Mouse (Mus musculus): ENCODE results near the gene Rps6ka5. TPM values are rescaled to one million over a fixed set of nuclear protein-coding genes. Genes with fewer than 3 reads are reported as not detected.

Rps6ka5 gene
- polyA plus RNA-seq, 2 experiments: 1.2 to 1.4 TPM

DNA sequence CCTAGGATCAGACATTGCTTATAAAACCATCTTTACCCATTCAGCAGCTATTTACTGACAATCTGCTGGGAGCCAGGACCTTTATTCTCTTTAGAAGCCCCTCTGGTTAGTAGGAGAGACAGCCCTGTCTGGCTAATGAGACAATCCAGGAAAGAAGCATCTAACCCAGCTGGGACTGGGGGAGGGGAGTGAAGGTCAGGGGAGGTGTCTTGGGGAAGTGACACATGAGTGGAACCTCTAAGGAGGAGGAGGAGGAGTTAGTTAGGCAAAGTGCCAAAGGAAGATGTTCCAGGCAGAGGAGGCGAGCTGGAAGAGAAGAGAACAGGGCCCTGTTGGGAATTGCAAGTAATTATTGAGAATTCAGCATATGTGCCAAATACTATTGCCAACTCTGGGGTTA lies 26.9 kb upstream of the Rps6ka5 start:
- no peaks in the 10 kb centered on the region for H3K4me1 ChIP-seq (replicated peaks; ENCODE audit: control insufficient read depth in 2 of 2, insufficient read depth in 2 of 2, low read length in 1 of 2)
- DNase-seq (ENCODE audit: low read depth in 3 of 3, low spot score in 3 of 3): no peak
- no peak for ATAC-seq (ENCODE audit: insufficient read depth)
- no peak overlapping the region for H3K27ac ChIP-seq
- H3K27me3 ChIP-seq (ENCODE audit: control insufficient read depth, insufficient read depth, low read length): no peaks in the 10 kb centered on the region
- H3K9me3 ChIP-seq (ENCODE audit: control insufficient read depth, low read length): no peaks in the 10 kb centered on the region
- H3K4me3 ChIP-seq (ENCODE audit: insufficient read depth in 1 of 2, low read depth in 2 of 2, low read length in 2 of 2): no peak overlapping the region
- no peak overlapping the region for H3K9ac ChIP-seq (replicated peaks)
- H3K36me3 ChIP-seq (replicated peaks; ENCODE audit: control insufficient read depth, insufficient read depth, low read depth): no peaks in the 10 kb centered on the region
- 63% methylated on average over 1 of the region's 1 CpGs for WGBS (ENCODE audit: insufficient replicate concordance)
- TF ChIP-seq EP300 (IDR thresholded peaks at IDR 0.05; ENCODE audit: low read depth) (no peak), CTCF (IDR thresholded peaks at IDR 0.05; ENCODE audit: low read depth) (no peak)
- H3K4me2 ChIP-seq (ENCODE audit: low read depth): no peak overlapping the region

DNA sequence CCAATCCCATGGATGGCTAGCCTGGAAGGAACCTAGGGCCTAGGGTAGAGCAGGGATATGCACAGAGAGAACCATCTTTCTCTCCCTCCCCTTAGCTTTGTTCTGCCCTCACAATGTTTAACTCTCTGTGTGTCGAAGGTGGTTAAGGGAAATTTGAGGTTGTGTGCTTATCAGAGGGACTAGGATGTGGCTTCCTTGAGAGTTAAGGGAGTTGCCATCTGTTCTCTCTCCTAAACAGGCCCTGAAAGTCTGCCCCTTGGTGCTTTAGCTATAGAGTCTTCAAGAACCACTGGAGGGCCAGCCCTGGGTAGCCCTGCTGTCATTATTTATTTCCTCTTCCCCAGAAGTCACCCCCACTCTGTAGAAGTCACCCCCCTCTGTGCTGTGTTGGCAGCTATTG lies 26.2 kb upstream of the Rps6ka5 start:
- Histone ChIP-seq H3K4me2 (ENCODE audit: low read depth) (no peak overlapping the region), H3K4me1 (replicated peaks; ENCODE audit: control insufficient read depth in 2 of 2, insufficient read depth in 2 of 2, low read length in 1 of 2) (no peaks in the 10 kb centered on the region), H3K4me3 (ENCODE audit: insufficient read depth in 1 of 2, low read depth in 2 of 2, low read length in 2 of 2) (no peak overlapping the region), H3K27me3 (ENCODE audit: control insufficient read depth, insufficient read depth, low read length) (no peaks in the 10 kb centered on the region), H3K9me3 (ENCODE audit: control insufficient read depth, low read length) (no peaks in the 10 kb centered on the region), H3K27ac (no peak overlapping the region), H3K36me3 (replicated peaks; ENCODE audit: control insufficient read depth, insufficient read depth, low read depth) (no peaks in the 10 kb centered on the region), H3K9ac (replicated peaks) (no peak overlapping the region)
- TF ChIP-seq EP300 (IDR thresholded peaks at IDR 0.05; ENCODE audit: low read depth): no peak
- TF ChIP-seq CTCF (IDR thresholded peaks at IDR 0.05; ENCODE audit: low read depth): no peak
- ATAC-seq (ENCODE audit: insufficient read depth) (no peak), DNase-seq (ENCODE audit: low read depth in 3 of 3, low spot score in 3 of 3) (no peak)
- 0% methylated on average over 1 of the region's 1 CpGs for WGBS (ENCODE audit: insufficient replicate concordance)

DNA sequence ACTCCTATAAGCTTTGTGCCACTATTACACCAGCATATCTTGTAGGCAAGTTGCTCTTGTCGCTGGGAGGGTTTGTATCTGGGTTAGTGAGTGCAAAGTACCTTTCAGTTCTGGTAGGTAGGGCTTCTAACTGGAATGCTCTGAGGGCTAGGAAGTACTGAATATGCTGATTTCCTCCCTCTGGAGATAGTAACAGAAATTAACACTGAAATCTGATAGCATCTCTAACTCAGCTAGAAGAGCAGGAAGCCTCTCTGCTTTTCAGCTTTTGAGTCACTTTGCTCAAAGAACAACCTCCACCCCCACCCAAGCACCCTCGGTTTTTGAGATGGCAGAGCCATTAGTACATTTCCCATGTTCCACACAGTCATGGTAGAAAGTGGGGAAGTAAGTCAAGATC lies 15.7 kb upstream of the Rps6ka5 start:
- Histone ChIP-seq H3K9me3 (ENCODE audit: control insufficient read depth, low read length) (no peaks in the 10 kb centered on the region), H3K27me3 (ENCODE audit: control insufficient read depth, insufficient read depth, low read length) (no peaks in the 10 kb centered on the region), H3K9ac (replicated peaks) (no peak overlapping the region), H3K4me2 (ENCODE audit: low read depth) (no peak overlapping the region), H3K27ac (no peak overlapping the region), H3K4me3 (ENCODE audit: insufficient read depth in 1 of 2, low read depth in 2 of 2, low read length in 2 of 2) (no peak overlapping the region), H3K36me3 (replicated peaks; ENCODE audit: control insufficient read depth, insufficient read depth, low read depth) (no peaks in the 10 kb centered on the region), H3K4me1 (replicated peaks; ENCODE audit: control insufficient read depth in 2 of 2, insufficient read depth in 2 of 2, low read length in 1 of 2) (no peaks in the 10 kb centered on the region)
- DNase-seq (ENCODE audit: low read depth in 3 of 3, low spot score in 3 of 3) (no peak), ATAC-seq (ENCODE audit: insufficient read depth) (no peak)
- no peak for TF ChIP-seq EP300 (IDR thresholded peaks at IDR 0.05; ENCODE audit: low read depth)
- TF ChIP-seq CTCF (IDR thresholded peaks at IDR 0.05; ENCODE audit: low read depth): no peak
- WGBS (ENCODE audit: insufficient replicate concordance): 56% methylated on average over 2 of the region's 2 CpGs

DNA sequence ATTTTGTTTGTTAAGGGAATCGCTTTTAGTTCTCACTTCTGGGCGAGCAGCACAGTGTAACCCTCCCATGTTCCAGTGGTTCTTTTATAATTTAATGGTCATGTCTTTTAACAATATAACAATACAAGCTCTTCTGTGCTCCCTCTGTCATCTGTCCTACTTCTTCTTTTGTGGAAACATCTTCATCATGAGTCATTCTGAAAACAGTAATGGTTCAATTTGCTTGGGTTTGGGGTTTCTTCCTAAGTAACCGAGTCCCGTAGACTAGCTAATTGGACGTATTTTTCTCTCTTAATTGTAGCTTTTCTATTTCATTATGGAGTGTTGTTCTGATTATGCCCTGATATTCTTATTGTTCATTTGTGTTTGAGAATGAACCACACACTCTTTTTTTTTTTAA lies 13.5 kb upstream of the Rps6ka5 start:
- 58% methylated on average over 5 of the region's 5 CpGs for WGBS (ENCODE audit: insufficient replicate concordance)
- Histone ChIP-seq H3K9ac (replicated peaks) (no peak overlapping the region), H3K4me2 (ENCODE audit: low read depth) (no peak overlapping the region), H3K9me3 (ENCODE audit: control insufficient read depth, low read length) (no peaks in the 10 kb centered on the region), H3K27me3 (ENCODE audit: control insufficient read depth, insufficient read depth, low read length) (no peaks in the 10 kb centered on the region), H3K27ac (no peak overlapping the region), H3K4me3 (ENCODE audit: insufficient read depth in 1 of 2, low read depth in 2 of 2, low read length in 2 of 2) (no peak overlapping the region), H3K36me3 (replicated peaks; ENCODE audit: control insufficient read depth, insufficient read depth, low read depth) (no peaks in the 10 kb centered on the region), H3K4me1 (replicated peaks; ENCODE audit: control insufficient read depth in 2 of 2, insufficient read depth in 2 of 2, low read length in 1 of 2) (no peaks in the 10 kb centered on the region)
- TF ChIP-seq CTCF (IDR thresholded peaks at IDR 0.05; ENCODE audit: low read depth) (no peak), EP300 (IDR thresholded peaks at IDR 0.05; ENCODE audit: low read depth) (no peak)
- DNase-seq (ENCODE audit: low read depth in 3 of 3, low spot score in 3 of 3): no peak
- ATAC-seq (ENCODE audit: insufficient read depth): no peak

DNA sequence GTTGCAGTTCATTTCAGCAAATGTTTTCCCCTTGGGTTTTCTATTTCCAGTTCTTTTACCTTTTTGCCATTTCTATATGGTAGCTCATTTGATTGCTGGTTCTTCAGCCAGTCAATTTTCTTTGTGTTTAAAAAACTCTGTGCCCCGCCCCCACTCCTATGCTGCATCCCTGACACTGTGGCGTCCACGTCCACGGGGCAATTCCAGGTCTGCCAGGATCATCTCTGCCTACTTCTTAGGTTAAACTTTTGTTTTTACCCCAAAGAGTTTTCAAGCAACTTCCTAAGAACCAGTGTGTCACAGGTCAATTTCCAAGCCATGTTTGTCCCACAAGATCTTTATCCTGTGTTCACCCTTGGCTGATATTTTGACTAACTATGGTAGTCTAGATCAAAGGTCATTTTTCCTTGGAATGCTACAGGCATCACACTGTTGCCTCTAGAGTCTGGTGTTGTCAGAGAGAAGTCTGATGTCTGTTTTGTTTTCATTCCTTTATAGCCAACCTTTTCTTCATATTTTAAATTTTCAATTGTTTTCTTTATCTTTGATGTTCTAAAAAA lies 12.3 kb upstream of the Rps6ka5 start:
- 75% methylated on average over 4 of the region's 4 CpGs for WGBS (ENCODE audit: insufficient replicate concordance)
- DNase-seq (ENCODE audit: low read depth in 3 of 3, low spot score in 3 of 3): no peak

More for the DNA sequence above, 12.3 kb upstream of the Rps6ka5 start:
- TF ChIP-seq CTCF (IDR thresholded peaks at IDR 0.05; ENCODE audit: low read depth): no peak
- no peak for TF ChIP-seq EP300 (IDR thresholded peaks at IDR 0.05; ENCODE audit: low read depth)
- Histone ChIP-seq H3K9ac (replicated peaks) (no peak overlapping the region), H3K4me1 (replicated peaks; ENCODE audit: control insufficient read depth in 2 of 2, insufficient read depth in 2 of 2, low read length in 1 of 2) (no peaks in the 10 kb centered on the region), H3K4me3 (ENCODE audit: insufficient read depth in 1 of 2, low read depth in 2 of 2, low read length in 2 of 2) (no peak overlapping the region), H3K9me3 (ENCODE audit: control insufficient read depth, low read length) (no peaks in the 10 kb centered on the region), H3K27ac (no peak overlapping the region), H3K27me3 (ENCODE audit: control insufficient read depth, insufficient read depth, low read length) (no peaks in the 10 kb centered on the region), H3K36me3 (replicated peaks; ENCODE audit: control insufficient read depth, insufficient read depth, low read depth) (no peaks in the 10 kb centered on the region), H3K4me2 (ENCODE audit: low read depth) (no peak overlapping the region)
- no peak for ATAC-seq (ENCODE audit: insufficient read depth)
